Mouse (Mus musculus): ENCODE data around the gene Carm1.
A peak's percentile ranks its signal among the peaks of the same experiment; 100 is the strongest.

Carm1 gene

GRCm38 (mm10) chr9:21616232-21616781 lies 69.6 kb downstream of the Carm1 start:
- peak; percentile 96 to 97 for DNase-seq

- peak in 1 of 2 experiments; percentile 50 for DNase-seq
These were observed 70.4 kb downstream of the Carm1 start for GRCm38 (mm10) chr9:21617066-21617465.

- no peak for DNase-seq
These were observed 73.5 kb downstream of the Carm1 start for GRCm38 (mm10) chr9:21620229-21620628.

- no peak for DNase-seq
These were observed 76.0 kb downstream of the Carm1 start for GRCm38 (mm10) chr9:21622676-21623075.

- no peak for DNase-seq
These were observed 78.9 kb downstream of the Carm1 start for GRCm38 (mm10) chr9:21625342-21626339.

- DNase-seq, result no peak
These were observed 79.9 kb downstream of the Carm1 start for GRCm38 (mm10) chr9:21626571-21626970.

- DNase-seq, result peak in 1 of 2 experiments; percentile 11
These were observed 80.6 kb downstream of the Carm1 start for GRCm38 (mm10) chr9:21627145-21627795.

- peak; percentile 67 to 74 for DNase-seq
These were observed 84.0 kb downstream of the Carm1 start for GRCm38 (mm10) chr9:21630673-21631072.

GRCm38 (mm10) chr9:21633106-21633505 lies 86.4 kb downstream of the Carm1 start:
- DNase-seq, result no peak

GRCm38 (mm10) chr9:21635639-21636038 lies 88.9 kb downstream of the Carm1 start:
- no peak for DNase-seq

GRCm38 (mm10) chr9:21639031-21639430 lies 92.3 kb downstream of the Carm1 start:
- no peak for DNase-seq
